Mouse (Mus musculus) ES-Bruce4 (cell line): ENCODE data around the gene Bank1.

ENCODE experiments used
- CTCF ChIP-seq: IDR thresholded peaks from one replicate; pipeline ENCODE4 v1.8.1; 2011; ENCODE audit warnings: low read depth, low read length
- EP300 ChIP-seq: IDR thresholded peaks from 2 replicates; pipeline ENCODE4 v1.6.1; 2011; ENCODE audit warnings: low read depth, low read length; ENCODE audit not compliant: insufficient read depth
- POLR2A ChIP-seq: IDR thresholded peaks from one replicate; pipeline ENCODE4 v1.8.1; 2011; ENCODE audit warnings: low read length; ENCODE audit not compliant: insufficient read depth

DNA sequence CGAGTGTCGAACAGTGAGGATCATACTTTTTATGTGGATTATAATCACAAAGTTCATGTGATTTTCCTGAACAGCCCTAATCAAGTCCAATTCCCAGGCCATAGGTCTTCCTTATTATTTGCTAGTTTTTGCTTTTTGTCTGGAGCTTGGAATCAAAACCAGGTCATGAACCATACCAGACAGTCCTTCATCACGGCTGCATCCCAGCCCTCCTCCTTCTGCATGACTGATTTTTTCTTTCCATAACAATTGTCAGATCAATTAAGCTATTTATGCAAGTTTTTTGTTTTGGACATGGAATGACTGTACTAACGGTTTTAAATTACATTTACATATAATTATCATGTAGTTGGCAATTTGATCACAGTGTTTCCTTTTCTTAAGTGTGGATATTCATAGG, 315.2 kb downstream of the Bank1 start:
- TF ChIP-seq EP300 = no peak
- no peak for TF ChIP-seq CTCF
- no peak for TF ChIP-seq POLR2A
